Mouse (Mus musculus) heart, embryonic 13.5 days (tissue): ENCODE data around the gene Fam71e2. TPM values are rescaled to one million over a fixed set of nuclear protein-coding genes. Genes with fewer than 3 reads are reported as not detected.
A peak's percentile ranks its signal among the peaks of the same experiment; 100 is the strongest.

Experiments used
- ATAC-seq: fragments of 200-750 bp; cut with Nextera tagmentation; 2 replicates; pipeline ENCODE4 v1.8.0; 2017; ENCODE audit warnings: moderate TSS enrichment; ENCODE audit not compliant: insufficient number of reproducible peaks, low FRiP score, low TSS enrichment; ENCODE audit errors: extremely low read depth
- H3K27ac ChIP-seq: fragments of 300-500 bp; sonication (generic); replicated peaks from 2 replicates; pipeline ENCODE4 v1.5.1; 2015; ENCODE audit warnings: moderate library complexity, mild to moderate bottlenecking, inconsistent platforms
- H3K27me3 ChIP-seq: fragments of 300-500 bp; sonication (generic); replicated peaks from 2 replicates; pipeline ENCODE4 v1.6.1; 2015; ENCODE audit warnings: mild to moderate bottlenecking, inconsistent platforms
- H3K36me3 ChIP-seq: fragments of 300-500 bp; sonication (generic); 2 replicates; pipeline ENCODE4 v1.6.1; 2015; ENCODE audit warnings: mild to moderate bottlenecking, inconsistent platforms
- H3K4me1 ChIP-seq: fragments of 300-500 bp; sonication (generic); 2 replicates; pipeline ENCODE4 v1.6.1; 2015; ENCODE audit warnings: inconsistent platforms
- H3K4me2 ChIP-seq: fragments of 300-500 bp; sonication (generic); 2 replicates; pipeline ENCODE4 v1.6.1; 2015; ENCODE audit warnings: inconsistent platforms, mild to moderate bottlenecking, moderate library complexity
- H3K4me3 ChIP-seq: fragments of 300-500 bp; sonication (generic); 2 replicates; pipeline ENCODE4 v1.5.1; 2015; ENCODE audit warnings: moderate library complexity, mild to moderate bottlenecking, inconsistent platforms
- H3K9ac ChIP-seq: fragments of 300-500 bp; sonication (generic); 2 replicates; pipeline ENCODE4 v1.6.1; 2015; ENCODE audit warnings: inconsistent platforms, mild to moderate bottlenecking, moderate library complexity
- H3K9me3 ChIP-seq: fragments of 300-500 bp; sonication (generic); 2 replicates; pipeline ENCODE4 v1.6.1; 2016; ENCODE audit warnings: inconsistent platforms
- WGBS: fragments of 180-500 bp; shearing (Covaris S2); methylation state at CpG from one replicate; pipeline ENCODE4 v1.1.7; 2015; ENCODE audit warnings: mixed read lengths; 5-methylcytosine and 5-hydroxymethylcytosine counted together
- polyA plus RNA-seq: library from polyadenylated mRNA; unstranded; fragments of >200 nt; fragmentation: Nextera tagmentation; extraction: Ambion mirVana; gene quantifications from 2 replicates; pipeline ENCODE4 v1.2.1, GENCODE M21; 2015

The Fam71e2 gene
- polyA plus RNA-seq, 1 experiment from 2014 or later = not detected

GRCm38 (mm10) chr7:4725169-4725568 is 45.9 kb downstream of the Fam71e2 start, which contains the start of gene Tmem150b:
TSS of gene Tmem150b (minus strand) at chr7:4725249.
- Histone ChIP-seq H3K4me2 (no peak within 1 kb of the TSS), H3K4me1 (no peaks in the 10 kb centered on the region), H3K9me3 (peaks cover 3% of the 10 kb centered on the region; the same call in 1 of the 2 replicates), H3K4me3 (no peak within 1 kb of the TSS), H3K36me3 (no peaks in the 10 kb centered on the region), H3K9ac (no peak within 1 kb of the TSS), H3K27ac (no peak within 1 kb of the TSS), H3K27me3 (peaks cover 8% of the 10 kb centered on the region; the same call in 1 of the 2 replicates)
- 60% methylated on average over 7 of the region's 7 CpGs for WGBS
- ATAC-seq = no peak

- Histone ChIP-seq H3K27ac (no peak overlapping the region), H3K4me3 (no peak overlapping the region), H3K4me1 (no peaks in the 10 kb centered on the region), H3K9ac (no peak overlapping the region), H3K9me3 (no peaks in the 10 kb centered on the region), H3K27me3 (peaks cover 8% of the 10 kb centered on the region; the same call in 1 of the 2 replicates), H3K4me2 (no peak overlapping the region), H3K36me3 (no peaks in the 10 kb centered on the region)
- 57% methylated on average over 3 of the region's 3 CpGs for WGBS
- no peak for ATAC-seq
Measured at GRCm38 (mm10) chr7:4724359-4724758, 46.7 kb downstream of the Fam71e2 start.

- Histone ChIP-seq H3K36me3 (no peaks in the 10 kb centered on the region), H3K27ac (no peak overlapping the region), H3K27me3 (peaks cover 8% of the 10 kb centered on the region; the same call in 1 of the 2 replicates), H3K4me3 (peak overlapping the region; percentile 37), H3K9ac (peak overlapping the region; percentile 56; the same call in 1 of the 2 replicates), H3K9me3 (no peaks in the 10 kb centered on the region), H3K4me2 (peak overlapping the region; percentile 65), H3K4me1 (no peaks in the 10 kb centered on the region)
- ATAC-seq = no peak
- WGBS = 31% methylated on average over 12 of the region's 12 CpGs
Measured at GRCm38 (mm10) chr7:4723508-4723907, 47.6 kb downstream of the Fam71e2 start.

GRCm38 (mm10) chr7:4719276-4719675 is 51.8 kb downstream of the Fam71e2 start:
- Histone ChIP-seq H3K9ac (no peak overlapping the region), H3K9me3 (no peaks in the 10 kb centered on the region), H3K27ac (no peak overlapping the region), H3K4me1 (no peaks in the 10 kb centered on the region), H3K27me3 (0 out of 2 replicates have a peak, but pooled peaks cover 8% of the 10 kb centered on the region), H3K4me2 (no peak overlapping the region), H3K36me3 (peaks cover 28% of the 10 kb centered on the region), H3K4me3 (no peak overlapping the region)
- WGBS = 84% methylated on average over 3 of the region's 3 CpGs
- ATAC-seq = no peak

DNA sequence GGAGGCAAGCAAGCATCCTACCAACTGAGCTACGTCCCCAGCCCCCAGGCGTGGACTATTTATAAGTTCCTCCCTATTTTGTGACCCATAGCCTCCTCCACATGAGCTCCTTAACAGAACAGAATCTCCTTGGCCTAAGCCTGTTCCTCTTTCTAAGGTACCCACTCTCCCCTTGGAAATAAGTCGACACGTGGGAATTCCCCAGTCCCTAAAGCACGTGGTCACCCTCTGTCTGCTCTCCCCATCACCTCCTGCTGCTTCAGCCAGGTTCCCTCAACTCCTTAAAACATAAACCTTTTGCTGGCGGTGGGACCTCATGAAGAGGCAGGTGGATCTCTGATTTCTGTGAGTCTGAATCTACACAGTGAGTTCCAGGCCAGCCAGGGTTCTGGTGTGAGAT is 54.1 kb downstream of the Fam71e2 start:
- WGBS = 54% methylated on average over 6 of the region's 6 CpGs
- Histone ChIP-seq H3K4me2 (no peak overlapping the region), H3K36me3 (peaks cover 51% of the 10 kb centered on the region), H3K9me3 (no peaks in the 10 kb centered on the region), H3K9ac (no peak overlapping the region), H3K4me1 (no peaks in the 10 kb centered on the region), H3K27me3 (no peaks in the 10 kb centered on the region), H3K27ac (no peak overlapping the region), H3K4me3 (no peak overlapping the region)
- ATAC-seq = no peak

DNA sequence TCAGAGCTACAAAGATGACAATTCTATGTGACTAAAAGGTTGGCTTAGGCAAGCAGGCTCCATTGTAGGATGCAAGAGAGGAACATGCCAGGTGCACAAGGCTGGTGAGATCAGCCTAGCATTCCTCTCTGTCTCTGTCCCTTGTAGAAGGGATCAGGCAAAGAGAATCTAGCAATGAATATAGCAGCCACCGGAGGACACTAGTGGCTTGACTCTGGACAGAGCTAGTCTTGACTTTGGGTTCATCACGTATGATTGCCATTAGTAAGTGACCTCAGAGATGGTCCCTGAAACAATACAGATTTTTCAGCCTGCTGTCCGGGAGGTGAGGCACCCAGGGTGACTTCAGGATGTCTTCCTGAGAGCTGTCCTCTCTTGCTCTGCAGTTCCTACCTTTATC is 58.5 kb downstream of the Fam71e2 start:
- 72% methylated on average over 3 of the region's 3 CpGs for WGBS
- Histone ChIP-seq H3K4me3 (no peak overlapping the region), H3K4me2 (no peak overlapping the region), H3K27me3 (no peaks in the 10 kb centered on the region), H3K9me3 (no peaks in the 10 kb centered on the region), H3K36me3 (peaks cover 89% of the 10 kb centered on the region), H3K27ac (no peak overlapping the region), H3K4me1 (no peaks in the 10 kb centered on the region), H3K9ac (no peak overlapping the region)
- no peak for ATAC-seq

GRCm38 (mm10) chr7:4705098-4705497 is 66.0 kb downstream of the Fam71e2 start:
- Histone ChIP-seq H3K9me3 (no peaks in the 10 kb centered on the region), H3K27ac (no peak overlapping the region), H3K9ac (no peak overlapping the region), H3K36me3 (peaks cover 86% of the 10 kb centered on the region), H3K4me3 (no peak overlapping the region), H3K27me3 (no peaks in the 10 kb centered on the region), H3K4me1 (no peaks in the 10 kb centered on the region), H3K4me2 (no peak overlapping the region)
- WGBS = 41% methylated on average over 18 of the region's 18 CpGs
- no peak for ATAC-seq

Other genes starting within 250 kb of the Fam71e2 start
- 2,083 and 2,324 TPM in 2 replicates for gene Tnni3, start 247.1 kb downstream of the Fam71e2 start, polyA plus RNA-seq
- gene Dnaaf3, start 238.8 kb downstream of the Fam71e2 start, polyA plus RNA-seq = 0.59 and 0.95 TPM in 2 replicates
- 1.4 and 2.7 TPM in 2 replicates for gene Syt5, start 223.8 kb downstream of the Fam71e2 start, polyA plus RNA-seq
- 0.04 TPM in 1 of 2 replicates, not detected in the other for gene Ptprh, start 167.3 kb downstream of the Fam71e2 start, polyA plus RNA-seq
- gene Tmem86b, start 139.9 kb downstream of the Fam71e2 start, polyA plus RNA-seq = 2.4 TPM in 2 replicates
- 7.2 and 7.4 TPM in 2 replicates for gene Ppp6r1, start 112.3 kb downstream of the Fam71e2 start, polyA plus RNA-seq
- gene Hspbp1, start 86.2 kb downstream of the Fam71e2 start, polyA plus RNA-seq = 74.0 and 79.9 TPM in 2 replicates
- 0.46 and 0.91 TPM in 2 replicates for gene Brsk1, start 80.7 kb downstream of the Fam71e2 start, polyA plus RNA-seq
- 0.05 and 0.07 TPM in 2 replicates for gene Tmem150b, start 46.1 kb downstream of the Fam71e2 start, polyA plus RNA-seq
- 57.1 and 60.0 TPM in 2 replicates for gene Kmt5c, start 31.2 kb downstream of the Fam71e2 start, polyA plus RNA-seq
- gene Cox6b2, start 18.2 kb downstream of the Fam71e2 start, polyA plus RNA-seq = 35.4 and 36.4 TPM in 2 replicates
- gene Il11, start 11.6 kb upstream of the Fam71e2 start, polyA plus RNA-seq = 0.09 TPM in 1 of 2 replicates, not detected in the other
- not detected in 2 replicates for gene Tmem190, start 11.6 kb upstream of the Fam71e2 start, polyA plus RNA-seq
- gene Tmem238, start 18.4 kb upstream of the Fam71e2 start, polyA plus RNA-seq = 4.1 and 4.3 TPM in 2 replicates
- gene Rpl28, start 21.6 kb upstream of the Fam71e2 start, polyA plus RNA-seq = 209 and 245 TPM in 2 replicates
- gene Ube2s, start 41.3 kb upstream of the Fam71e2 start, polyA plus RNA-seq = 327 and 359 TPM in 2 replicates
- 0.04 TPM in 2 replicates for gene Shisa7, start 73.4 kb upstream of the Fam71e2 start, polyA plus RNA-seq
- 3.7 and 3.8 TPM in 2 replicates for gene Isoc2b, start 99.0 kb upstream of the Fam71e2 start, polyA plus RNA-seq
- gene Isoc2a, start 105.9 kb upstream of the Fam71e2 start, polyA plus RNA-seq = 1.4 TPM in 2 replicates
- gene Gm36210, start 135.2 kb upstream of the Fam71e2 start, polyA plus RNA-seq = 0.27 TPM in 1 of 2 replicates, not detected in the other
- 2.4 and 2.9 TPM in 2 replicates for gene Zfp628, start 143.9 kb upstream of the Fam71e2 start, polyA plus RNA-seq
- gene Nat14, start 150.7 kb upstream of the Fam71e2 start, polyA plus RNA-seq = 4.2 and 5.8 TPM in 2 replicates
- 1.5 and 2.0 TPM in 2 replicates for gene Ssc5d, start 154.5 kb upstream of the Fam71e2 start, polyA plus RNA-seq
- 4.0 and 5.8 TPM in 2 replicates for gene Sbk2, start 193.1 kb upstream of the Fam71e2 start, polyA plus RNA-seq
- gene Sbk3, start 199.9 kb upstream of the Fam71e2 start, polyA plus RNA-seq = 0.12 and 0.55 TPM in 2 replicates
- 20.8 and 25.7 TPM in 2 replicates for gene Zfp579, start 224.9 kb upstream of the Fam71e2 start, polyA plus RNA-seq
- gene Zfp524, start 243.1 kb upstream of the Fam71e2 start, polyA plus RNA-seq = 10.7 and 12.3 TPM in 2 replicates
- gene Fiz1, start 243.4 kb upstream of the Fam71e2 start, polyA plus RNA-seq = 25.6 and 28.4 TPM in 2 replicates
- not detected in 2 replicates for gene Gm44973, start 244.2 kb upstream of the Fam71e2 start, polyA plus RNA-seq
- 3.8 and 4.4 TPM in 2 replicates for gene Zfp865, start 249.1 kb upstream of the Fam71e2 start, polyA plus RNA-seq
- gene Ccdc106, start 249.3 kb upstream of the Fam71e2 start, polyA plus RNA-seq = 2.1 and 4.2 TPM in 2 replicates